Mouse (Mus musculus) megakaryocyte-erythroid progenitor cell, adult 5-6 weeks (primary cell): ENCODE data around the gene Ninl. TPM values are rescaled to one million over a fixed set of nuclear protein-coding genes. Genes with fewer than 3 reads are reported as not detected.

Experiments
- ATAC-seq: replicated peaks from 2 replicates; pipeline ENCODE4 v1.8.0; 2016; ENCODE audit warnings: mild to moderate bottlenecking, inconsistent platforms; ENCODE audit not compliant: severe bottlenecking, poor library complexity, low FRiP score, low TSS enrichment
- total RNA-seq, 2 experiments: library from RNA; stranded (forward) in 1 of 2; stranded (reverse) in 1 of 2; fragments of 200-1000, 215-1000 nt in 1 of 2; fragments of >200 nt in 1 of 2; fragmentation: Nextera tagmentation in 1 of 2; gene quantifications; 2 replicates each; pipeline ENCODE4 v1.2.3; 2014 to 2017

The Ninl gene
- total RNA-seq (2014; fragmentation: Nextera tagmentation) (4.4 and 6.1 TPM in 2 replicates), total RNA-seq (2017) (9.6 and 11.2 TPM in 2 replicates)

GRCm38 (mm10) chr2:151039232-151039695 lies at the start of gene Ninl, which contains the start of gene Nanp:
Gene Ninl (minus strand): TSS chr2:151039382.
Gene Nanp (minus strand): TSS chr2:151039398.
- peak; percentile 83 for ATAC-seq

DNA sequence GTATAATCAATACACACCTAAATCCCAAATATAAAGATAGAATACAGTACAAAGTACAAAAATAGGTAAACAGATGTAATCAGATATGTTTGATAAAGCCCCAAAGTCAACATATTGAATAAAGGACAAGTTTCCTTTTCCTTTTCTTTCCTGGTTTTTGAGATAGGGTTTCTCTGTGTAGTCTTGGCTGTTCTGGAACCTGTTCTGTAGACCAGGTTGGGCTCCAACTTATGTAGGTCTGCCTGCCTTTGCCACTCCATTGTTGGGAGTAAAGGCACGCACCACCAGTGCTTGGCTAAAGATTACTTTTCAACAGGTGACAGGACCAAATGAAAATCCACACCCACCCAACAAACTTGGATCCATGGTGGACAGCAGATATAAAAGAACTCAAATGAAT lies 17.5 kb upstream of the Ninl start:
- ATAC-seq = no peak

- no peak for ATAC-seq
Observed at GRCm38 (mm10) chr2:151040411-151040810, 1.2 kb upstream of the Ninl start.

DNA sequence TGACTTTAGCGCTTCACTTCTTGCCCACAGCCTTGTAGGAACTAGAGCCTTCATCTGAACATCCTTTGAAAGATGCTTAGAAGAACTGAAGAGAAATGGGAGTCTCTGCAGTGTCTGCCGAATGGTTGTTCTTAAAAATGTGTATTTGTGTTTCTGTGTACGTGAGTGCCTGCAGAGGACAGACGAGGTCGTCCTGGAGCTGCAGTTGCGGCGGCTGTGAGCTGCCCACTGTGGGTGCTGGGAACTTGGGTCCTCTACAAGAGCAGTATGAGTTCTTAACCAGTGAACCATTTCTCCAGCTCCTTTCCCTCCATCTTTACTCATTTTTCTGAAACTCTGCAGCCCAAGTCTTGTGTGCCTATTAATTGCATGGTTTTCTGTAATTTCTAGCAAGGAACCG lies 544 bp upstream of the Ninl start:
- ATAC-seq = peak; percentile 7; the same call in 1 of the 2 replicates

GRCm38 (mm10) chr2:151038811-151039222 lies 365 bp downstream of the Ninl start:
- no peak for ATAC-seq

DNA sequence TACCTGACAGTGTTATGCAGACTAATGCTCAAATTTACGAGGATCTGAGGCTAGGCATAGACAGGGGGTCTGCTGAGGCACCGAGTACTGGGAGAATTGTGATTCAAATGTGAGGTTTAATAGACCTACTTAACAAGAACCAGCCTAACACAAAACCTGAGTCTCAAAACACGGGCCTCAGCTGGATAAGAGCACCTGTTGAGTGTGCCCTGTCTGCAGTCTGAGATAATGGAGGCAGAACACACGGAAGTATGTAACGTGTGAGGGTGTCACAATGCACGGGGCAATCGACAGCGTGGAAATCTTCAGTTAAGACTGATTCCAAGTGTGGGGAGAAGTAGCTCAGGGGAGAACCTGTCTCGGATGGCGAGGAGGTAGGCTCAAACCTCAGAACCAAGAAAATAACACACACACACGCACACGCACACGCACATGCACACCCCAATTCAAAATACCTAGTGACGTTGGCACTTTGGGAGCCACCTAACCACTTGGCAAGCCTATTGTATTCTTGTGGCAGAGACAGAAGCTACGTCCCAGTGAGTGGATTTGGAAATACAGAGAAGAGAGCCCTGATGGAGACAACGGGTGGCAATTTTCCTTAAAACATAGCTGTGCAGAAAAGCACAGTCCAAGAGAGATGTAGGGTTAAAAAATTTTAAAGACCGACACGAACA lies 1.2 kb downstream of the Ninl start:
- ATAC-seq = peak; percentile 87

GRCm38 (mm10) chr2:151037292-151037691 lies 1.9 kb downstream of the Ninl start:
- ATAC-seq = peak; percentile 16

DNA sequence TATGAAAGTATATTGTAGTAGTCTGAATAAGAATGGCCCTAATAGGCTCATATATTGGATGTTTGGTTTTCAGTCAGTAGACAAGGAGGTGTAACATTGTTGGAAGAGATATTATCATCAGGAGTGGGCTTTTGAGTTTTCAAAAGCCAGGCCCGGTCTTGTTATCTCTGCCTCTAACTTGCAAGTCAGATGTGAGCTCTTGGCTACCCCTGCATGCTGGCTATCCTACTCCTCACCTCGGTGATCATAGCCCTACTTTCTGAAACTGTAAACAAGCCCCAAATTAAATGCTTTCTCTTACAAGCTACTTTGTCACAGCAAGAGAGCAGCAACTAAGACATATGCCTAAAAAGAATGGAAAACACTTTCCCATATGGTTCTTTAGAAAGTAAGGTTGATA lies 2.5 kb downstream of the Ninl start:
- no peak for ATAC-seq

- no peak for ATAC-seq
Observed at GRCm38 (mm10) chr2:151034435-151034834, 4.7 kb downstream of the Ninl start.

DNA sequence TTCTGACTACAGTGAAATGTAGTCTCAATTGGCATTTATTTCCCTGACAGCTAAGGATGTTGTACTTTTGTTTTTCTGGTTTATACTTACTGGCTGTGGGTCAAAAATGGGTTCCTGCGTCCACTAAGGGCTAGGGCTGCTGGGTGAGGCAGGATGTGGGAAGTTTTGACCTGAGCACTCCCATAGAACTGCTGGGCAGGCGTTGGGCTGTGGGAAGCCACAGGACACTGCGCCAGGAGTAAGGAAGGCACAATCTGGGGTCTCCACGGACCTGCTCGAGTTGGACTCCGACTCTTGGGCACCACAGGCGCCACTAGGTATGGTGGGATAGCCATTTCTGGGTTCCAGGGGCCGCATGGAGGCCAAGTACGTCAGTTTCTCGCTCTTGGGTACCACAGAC lies 18.0 kb downstream of the Ninl start:
- no peak for ATAC-seq

DNA sequence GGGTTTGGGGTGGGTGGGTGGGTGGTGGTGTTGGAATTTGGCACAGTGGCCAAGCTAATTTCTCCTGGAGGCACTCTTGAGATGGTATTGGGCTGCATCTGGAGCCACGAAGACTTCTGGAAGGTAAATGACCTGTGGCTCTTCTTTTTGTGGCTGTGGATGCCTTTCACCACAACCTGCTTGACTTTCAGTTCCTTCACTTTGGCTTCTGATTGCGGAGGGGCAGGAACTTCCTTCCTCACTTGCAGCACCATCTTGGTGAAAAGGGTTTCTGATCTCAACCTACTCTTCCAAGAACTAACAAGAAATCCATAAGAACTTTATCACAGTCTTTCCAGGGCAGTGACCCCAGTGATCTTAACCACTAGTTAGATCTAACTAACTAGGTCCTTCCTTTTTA lies 23.9 kb downstream of the Ninl start:
- ATAC-seq = no peak

GRCm38 (mm10) chr2:151011273-151011672 lies 27.9 kb downstream of the Ninl start:
- ATAC-seq = peak; percentile 72

DNA sequence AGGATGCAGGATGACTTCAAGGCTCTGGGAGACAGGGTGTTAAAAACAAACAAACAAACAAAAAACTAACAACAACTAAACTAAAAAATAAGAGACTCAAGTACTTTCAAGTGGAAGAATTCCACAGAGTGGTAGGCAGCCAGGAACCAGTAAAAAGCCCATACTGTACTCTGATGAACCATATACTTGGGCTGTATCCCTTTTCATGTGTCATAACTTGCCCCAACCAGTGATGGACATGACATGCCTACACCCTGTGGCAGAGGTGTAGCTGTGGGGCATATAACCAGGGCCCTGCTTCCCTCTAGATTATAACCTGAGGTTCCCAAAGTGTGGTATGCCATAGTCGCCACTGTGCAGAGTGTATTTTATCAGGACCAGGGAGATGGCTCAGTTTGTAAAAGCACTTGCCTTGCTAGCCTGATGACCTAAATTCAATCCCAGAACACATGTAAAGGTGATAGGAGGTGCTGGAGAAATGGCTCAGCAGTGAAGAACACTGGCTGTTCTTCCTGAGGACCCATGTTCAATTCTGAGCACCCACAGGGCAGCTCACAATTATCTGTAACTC lies 29.6 kb downstream of the Ninl start:
- 0 out of 2 replicates have a peak, but pooled peaks have one; percentile 8 for ATAC-seq

GRCm38 (mm10) chr2:151008939-151009509 lies 30.2 kb downstream of the Ninl start:
- ATAC-seq = peak; percentile 54

DNA sequence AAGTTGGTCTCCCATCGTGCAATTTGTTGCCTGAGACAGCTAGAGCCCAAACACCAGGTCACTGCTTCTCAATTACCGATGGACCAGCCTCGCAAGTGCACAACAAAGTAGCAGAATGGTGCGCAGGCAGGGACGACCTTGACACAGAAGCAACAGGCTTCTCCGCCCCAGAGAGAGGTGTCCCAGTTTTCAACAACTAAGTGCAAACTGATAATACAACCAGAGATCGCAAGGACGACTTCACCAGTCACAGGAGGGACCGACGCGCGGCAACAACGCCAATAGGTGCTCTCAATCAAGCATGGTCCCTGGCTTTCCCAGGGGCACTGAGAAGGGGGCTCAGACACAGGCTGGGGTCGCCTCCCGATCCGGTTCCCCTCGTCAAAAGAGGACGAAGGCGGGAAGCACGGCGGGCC lies 30.7 kb downstream of the Ninl start:
- peak; percentile 52 for ATAC-seq

GRCm38 (mm10) chr2:151008006-151008405 lies 31.2 kb downstream of the Ninl start:
- no peak for ATAC-seq

DNA sequence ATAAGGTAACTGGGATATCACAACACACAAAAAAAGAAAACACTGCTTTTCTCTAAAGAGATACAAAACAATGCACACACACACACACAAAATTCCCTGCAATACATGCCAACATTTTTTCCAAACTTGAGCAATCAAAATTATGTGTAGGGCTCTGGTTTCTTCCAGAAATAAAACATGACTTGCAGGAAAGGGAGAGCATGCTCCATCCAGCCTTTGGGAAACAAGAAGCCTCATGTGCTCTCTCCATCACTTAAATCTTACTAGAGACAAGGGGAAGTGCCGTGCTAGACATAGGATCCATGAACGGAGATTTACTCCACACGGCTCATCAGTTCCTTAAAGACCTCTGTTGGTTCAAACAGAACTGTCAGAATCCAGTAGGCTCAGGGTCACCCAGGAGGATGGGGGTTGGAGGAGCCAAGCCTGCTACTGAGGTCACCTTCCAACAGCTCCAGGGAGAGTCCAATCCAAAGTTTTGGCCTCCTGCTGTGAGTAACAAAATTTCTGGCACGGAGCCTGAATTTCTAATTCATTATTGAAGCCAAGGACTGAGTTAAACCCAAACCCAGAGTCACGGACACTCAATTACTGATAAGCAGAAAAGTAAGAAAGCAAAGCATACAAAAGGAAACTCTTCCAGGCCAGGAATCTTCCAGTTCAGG lies 32.8 kb downstream of the Ninl start:
- ATAC-seq = no peak

DNA sequence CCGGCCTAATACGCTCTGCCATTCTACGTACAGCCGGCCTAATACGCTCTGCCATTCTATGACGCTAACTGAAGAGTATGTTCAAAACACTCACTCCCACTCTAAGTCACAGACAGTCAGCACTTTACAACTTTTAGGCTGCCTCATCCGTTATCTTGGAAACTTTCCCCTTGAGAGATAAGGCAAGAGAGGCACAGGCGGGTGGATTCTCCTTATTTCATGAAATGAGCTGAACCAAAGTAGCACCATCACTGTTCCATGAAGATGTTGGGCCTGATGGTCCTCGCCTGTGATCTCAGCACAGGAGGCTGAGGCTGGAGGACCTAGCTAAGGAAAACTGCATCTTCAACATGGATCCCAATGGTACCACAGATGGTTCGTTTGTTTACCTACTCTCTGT lies 34.8 kb downstream of the Ninl start:
- no peak for ATAC-seq

DNA sequence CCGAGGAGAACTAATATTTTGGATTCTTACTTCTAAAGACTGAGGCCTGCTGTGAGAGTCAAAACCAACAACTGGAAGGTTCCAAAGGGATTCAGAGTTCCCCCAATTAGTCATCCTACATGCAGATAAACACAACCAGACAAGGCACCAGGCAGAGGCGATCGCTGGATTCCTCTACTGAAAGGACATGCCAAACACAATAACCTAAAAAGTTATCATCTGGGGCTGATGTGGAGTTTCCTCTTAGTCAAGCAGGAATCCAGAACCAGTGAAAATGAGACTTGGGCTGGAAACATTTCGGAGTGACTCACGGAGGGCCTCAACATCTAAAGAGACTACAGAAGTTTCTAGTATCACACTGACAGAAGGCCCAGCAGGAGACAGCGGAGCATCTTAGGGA lies 35.4 kb downstream of the Ninl start:
- no peak for ATAC-seq

DNA sequence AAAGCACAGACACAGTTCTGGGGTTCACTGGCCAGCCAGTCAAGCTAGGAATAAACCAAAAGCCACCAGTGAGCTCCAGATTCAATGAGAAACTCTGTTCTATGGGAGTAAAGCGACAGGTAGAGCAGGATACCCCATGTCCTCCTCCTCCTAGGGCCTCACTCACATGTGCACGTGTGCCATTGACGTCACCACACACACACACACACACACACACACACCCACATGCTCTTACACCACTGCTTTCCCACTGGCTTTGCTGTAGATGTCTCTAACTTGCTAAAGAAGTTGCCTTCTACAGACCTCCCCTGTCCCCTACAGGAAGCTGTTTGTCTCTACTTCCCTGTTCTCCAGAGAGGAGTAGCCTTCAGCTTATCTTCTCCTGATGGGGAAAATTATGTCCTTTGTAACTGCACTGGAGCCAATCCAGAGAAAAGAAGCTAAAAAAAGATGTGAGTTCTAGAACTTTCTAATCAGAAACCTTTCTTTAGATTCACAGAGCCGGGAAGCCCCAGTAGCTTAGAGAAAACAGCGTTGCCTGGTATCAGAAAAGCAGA lies 37.5 kb downstream of the Ninl start:
- ATAC-seq = no peak
